ENCODE assay signal across 23 mouse cellular contexts in genomic region chr8:106616679-106617078, GRCm38 (mm10). TPM values are rescaled to one million over a fixed set of nuclear protein-coding genes. Genes with fewer than 3 reads are reported as not detected.
DNase-seq lines count a peak whose midpoint lies in the region; ATAC-seq and TF ChIP-seq lines count a peak whose summit lies in the region.
"Had no signal": no experiment of that assay in that cellular context is flagged by ENCODE, and none has a peak within 500 bp of the region (broad histone marks: within the 10 kb centered on the region; RNA-seq: fewer than 3 reads in every experiment).

No protein-coding gene starts in this region.

- no peaks in the 10 kb centered on the region for H3K9me3 ChIP-seq in lung, embryonic 14.5 days (ENCODE audit: low read depth, low read length)
- H3K9me3 ChIP-seq in intestine, postnatal 0 days (ENCODE audit: control insufficient read depth), result no peaks in the 10 kb centered on the region
- H3K9me3 ChIP-seq in stomach, embryonic 16.5 days (replicated peaks; ENCODE audit: control insufficient read depth, low read length), result no peaks in the 10 kb centered on the region
- H3K9me3 ChIP-seq: heart, embryonic 12.5 days; hindbrain, embryonic 13.5 days; limb, embryonic 13.5 days; midbrain, embryonic 12.5 days; neural tube, embryonic 12.5 days had no signal

- intact Hi-C loops in left cerebral cortex, postnatal 36 days (cut with DNase I), result no loop called here

- no peaks in the 10 kb centered on the region for H3K36me3 ChIP-seq in lung, embryonic 14.5 days (ENCODE audit: insufficient read depth)
- no peaks in the 10 kb centered on the region; the same call in 1 of the 2 replicates for H3K36me3 ChIP-seq in intestine, postnatal 0 days (ENCODE audit: control insufficient read depth, insufficient read depth)
- H3K36me3 ChIP-seq in stomach, embryonic 16.5 days (ENCODE audit: control insufficient read depth, insufficient read depth, low read length), result no peaks in the 10 kb centered on the region
- H3K36me3 ChIP-seq: heart, embryonic 12.5 days; hindbrain, embryonic 13.5 days; limb, embryonic 13.5 days; midbrain, embryonic 12.5 days; neural tube, embryonic 12.5 days had no signal

- no peak for ATAC-seq in lung, embryonic 14.5 days (ENCODE audit: insufficient read depth)
- no peak for ATAC-seq in intestine, postnatal 0 days
- no peak for ATAC-seq in stomach, embryonic 16.5 days (ENCODE audit: insufficient read depth, low FRiP score)
- ATAC-seq: inflammation-experienced regulatory T-cells, adult 6 months had no signal

- WGBS in lung, embryonic 14.5 days, result 41% methylated on average over 4 of the region's 4 CpGs
- 41% methylated on average over 4 of the region's 4 CpGs for WGBS in intestine, postnatal 0 days
- 42% methylated on average over 4 of the region's 4 CpGs for WGBS in stomach, embryonic 16.5 days

- peak overlapping the region; percentile 30 for H3K27ac ChIP-seq in lung, embryonic 14.5 days (ENCODE audit: low read depth)
- peak overlapping the region; percentile 86 for H3K27ac ChIP-seq in intestine, postnatal 0 days (ENCODE audit: low read depth, low read length)
- H3K27ac ChIP-seq in stomach, embryonic 16.5 days (ENCODE audit: low read length), result peak overlapping the region; percentile 86
- H3K27ac ChIP-seq: hindbrain, embryonic 13.5 days; limb, embryonic 13.5 days; liver, embryonic 14.5 days; macrophage; midbrain, embryonic 12.5 days; neural tube, embryonic 12.5 days had no signal

- DNase-seq in lung, embryonic 14.5 days, result no peak
- no peak for DNase-seq in lung, postnatal 4 days
- DNase-seq in R1 (ENCODE audit: low read depth, low spot score), result peak; percentile 51
- DNase-seq in left cerebral cortex, postnatal 36 days (ENCODE audit: low spot score in 2 of 2), result no peak
- no peak for DNase-seq in adrenal gland, postnatal 4 days (ENCODE audit: low spot score in 2 of 2)
- DNase-seq: adrenal gland, postnatal 14 days; B cell, adult 2 months; cerebellum, adult 11 months; cerebellum, postnatal 10 days; heart, postnatal 14 days; kidney, postnatal 36 days; layer of hippocampus, adult 9-11 months; right cerebral cortex, adult 18-20 months had no signal

- TF ChIP-seq CTCF in lung, embryonic 14.5 days (IDR thresholded peaks at IDR 0.05; ENCODE audit: low read depth), result no peak
- no peak for TF ChIP-seq CTCF in intestine, postnatal 0 days (IDR thresholded peaks at IDR 0.05; ENCODE audit: low read depth)

- no peak overlapping the region for H3K9ac ChIP-seq in lung, embryonic 14.5 days
- H3K9ac ChIP-seq in intestine, postnatal 0 days (ENCODE audit: low read depth, low read length), result no peak overlapping the region
- peak overlapping the region; percentile 11; the same call in 1 of the 2 replicates for H3K9ac ChIP-seq in stomach, embryonic 16.5 days (ENCODE audit: low read length)
- H3K9ac ChIP-seq: heart, embryonic 12.5 days; hindbrain, embryonic 13.5 days; limb, embryonic 13.5 days; liver, embryonic 14.5 days; midbrain, embryonic 12.5 days; neural tube, embryonic 12.5 days had no signal

- H3K4me2 ChIP-seq in lung, embryonic 14.5 days, result no peak overlapping the region
- H3K4me2 ChIP-seq in intestine, postnatal 0 days (replicated peaks; ENCODE audit: low read depth), result no peak overlapping the region
- H3K4me2 ChIP-seq in stomach, embryonic 16.5 days (ENCODE audit: low read depth, low read length), result peak overlapping the region; percentile 31
- H3K4me2 ChIP-seq: heart, embryonic 12.5 days; hindbrain, embryonic 13.5 days; limb, embryonic 13.5 days; midbrain, embryonic 12.5 days; neural tube, embryonic 12.5 days had no signal

- H3K4me1 ChIP-seq in lung, embryonic 14.5 days (ENCODE audit: insufficient read depth), result peaks cover 21% of the 10 kb centered on the region
- H3K4me1 ChIP-seq in intestine, postnatal 0 days (replicated peaks; ENCODE audit: control insufficient read depth, insufficient read depth, low read length), result peaks cover 31% of the 10 kb centered on the region
- peaks cover 31% of the 10 kb centered on the region for H3K4me1 ChIP-seq in stomach, embryonic 16.5 days (ENCODE audit: control insufficient read depth, insufficient read depth, low read length)

- H3K27me3 ChIP-seq in lung, embryonic 14.5 days (ENCODE audit: insufficient read depth, low read length), result no peaks in the 10 kb centered on the region
- H3K27me3 ChIP-seq in intestine, postnatal 0 days (replicated peaks; ENCODE audit: control insufficient read depth, insufficient read depth, low read length), result no peaks in the 10 kb centered on the region
- H3K27me3 ChIP-seq in stomach, embryonic 16.5 days (ENCODE audit: control insufficient read depth, insufficient read depth, low read length), result no peaks in the 10 kb centered on the region
- H3K27me3 ChIP-seq: heart, embryonic 12.5 days; hindbrain, embryonic 13.5 days; limb, embryonic 13.5 days; neural tube, embryonic 12.5 days had no signal

- no peak overlapping the region for H3K4me3 ChIP-seq in lung, embryonic 14.5 days (ENCODE audit: low read depth, low read length)
- H3K4me3 ChIP-seq in intestine, postnatal 0 days (ENCODE audit: low read depth, low read length), result no peak overlapping the region
- H3K4me3 ChIP-seq in stomach, embryonic 16.5 days (replicated peaks; ENCODE audit: low read length), result no peak overlapping the region
- H3K4me3 ChIP-seq: heart, embryonic 12.5 days; hindbrain, embryonic 13.5 days; limb, embryonic 13.5 days; midbrain, embryonic 12.5 days; neural tube, embryonic 12.5 days had no signal

RNA-seq across cellular contexts. Expression of gene Cdh1, which starts 13.5 kb away (rescaled TPM):
- 85.3 and 89.8 TPM in 2 replicates for polyA plus RNA-seq in lung, embryonic 14.5 days (2014; fragmentation: Nextera tagmentation; extraction: Ambion mirVana)
- 82.1 and 88.1 TPM in 2 replicates for polyA plus RNA-seq in intestine, postnatal 0 days (2015; fragmentation: Nextera tagmentation; extraction: Ambion mirVana)
- 215 and 267 TPM in 2 replicates for polyA plus RNA-seq in stomach, embryonic 16.5 days (2015; fragmentation: Nextera tagmentation; extraction: Ambion mirVana)
- 1 to 10 TPM; 1.4 to 1.9 TPM for total RNA-seq in left cerebral cortex, postnatal 36 days (2021)
- total RNA-seq in adrenal gland, postnatal 4 days (2021), result 10 to 100 TPM in 1 of 2 experiments, 1 to 10 TPM in 1; 7.7 to 26.7 TPM

RNA-seq across cellular contexts. Expression of gene Gm10073, which starts 43.4 kb away (rescaled TPM):
- 10.1 and 11.4 TPM in 2 replicates for polyA plus RNA-seq in lung, embryonic 14.5 days (2014; fragmentation: Nextera tagmentation; extraction: Ambion mirVana)
- 8.8 and 9.2 TPM in 2 replicates for polyA plus RNA-seq in intestine, postnatal 0 days (2015; fragmentation: Nextera tagmentation; extraction: Ambion mirVana)
- 13.4 and 26.5 TPM in 2 replicates for polyA plus RNA-seq in stomach, embryonic 16.5 days (2015; fragmentation: Nextera tagmentation; extraction: Ambion mirVana)
- 10 to 100 TPM; 76.4 to 91.4 TPM for total RNA-seq in left cerebral cortex, postnatal 36 days (2021)
- total RNA-seq in adrenal gland, postnatal 4 days (2021), result 100 to 1,000 TPM; 142 to 154 TPM

Comparison
In these comparisons a context has a peak if more than half of its experiments do, and no peak if none do; other contexts are left out.
1. H3K27ac ChIP-seq: peak in every context shown above with its lines; median percentile 86 in intestine, postnatal 0 days; 86 in stomach, embryonic 16.5 days; 30 in lung, embryonic 14.5 days.